Mouse (Mus musculus) duodenum, adult 2 months (tissue): Measurements from ENCODE around the gene A730046J19Rik. TPM values are rescaled to one million over a fixed set of nuclear protein-coding genes. Genes with fewer than 3 reads are reported as not detected.

Experiments used
- polyA plus RNA-seq: library from polyadenylated mRNA; depleted of rRNA; stranded (reverse); fragments of >200 nt; gene quantifications from 2 replicates; pipeline ENCODE4 v1.2.3, GENCODE M21; 2012; ENCODE audit warnings: low replicate concordance; rRNA removed

Gene A730046J19Rik
- not detected in 2 replicates for polyA plus RNA-seq

DNA sequence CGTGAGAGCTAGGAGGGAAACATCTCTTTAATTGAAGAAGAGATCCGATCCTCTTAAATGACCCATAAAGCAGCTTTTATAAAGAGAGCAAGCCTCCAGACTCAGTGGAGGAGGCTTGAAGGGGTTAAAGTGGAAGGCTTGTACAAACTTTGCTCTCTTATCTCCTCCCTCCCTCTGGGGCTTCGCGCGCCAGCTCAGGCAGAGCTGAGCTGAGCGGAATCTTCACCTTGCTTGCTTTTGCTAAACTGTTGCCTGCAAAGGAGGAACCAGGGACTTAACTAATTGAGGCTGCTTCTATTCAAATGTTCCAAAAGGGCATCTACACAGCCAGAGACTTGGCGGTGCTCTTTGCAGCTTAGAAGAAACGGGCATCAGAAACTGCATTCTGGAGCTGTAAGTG lies at the start of gene A730046J19Rik:
Gene A730046J19Rik, plus strand, starts transcription at position 173 of the 400 bp plus-strand sequence.

Other genes starting within 250 kb of the A730046J19Rik start
- gene Dcx, start 220.4 kb upstream of the A730046J19Rik start, polyA plus RNA-seq = not detected in 2 replicates
- gene Alg13, start 164.1 kb downstream of the A730046J19Rik start, polyA plus RNA-seq = 1.9 and 4.8 TPM in 2 replicates